Mouse (Mus musculus) mouse trophoblast stem cell (cell line): Measurements from ENCODE around the gene B3galt4.

ENCODE experiments used
- in situ Hi-C, 2 experiments: fragments of 300-500 bp; cut with MseI, MboI; formaldehyde crosslinking; loops; 2 replicates in 1 of 2; 3 replicates in 1 of 2; pipeline ENCODE4 v1.15.1; 2025

B3galt4 gene

GRCm38 (mm10) chr17:33948090-33948904 is 3.0 kb downstream of the B3galt4 start:
- in situ Hi-C loops: no loop called here

DNA sequence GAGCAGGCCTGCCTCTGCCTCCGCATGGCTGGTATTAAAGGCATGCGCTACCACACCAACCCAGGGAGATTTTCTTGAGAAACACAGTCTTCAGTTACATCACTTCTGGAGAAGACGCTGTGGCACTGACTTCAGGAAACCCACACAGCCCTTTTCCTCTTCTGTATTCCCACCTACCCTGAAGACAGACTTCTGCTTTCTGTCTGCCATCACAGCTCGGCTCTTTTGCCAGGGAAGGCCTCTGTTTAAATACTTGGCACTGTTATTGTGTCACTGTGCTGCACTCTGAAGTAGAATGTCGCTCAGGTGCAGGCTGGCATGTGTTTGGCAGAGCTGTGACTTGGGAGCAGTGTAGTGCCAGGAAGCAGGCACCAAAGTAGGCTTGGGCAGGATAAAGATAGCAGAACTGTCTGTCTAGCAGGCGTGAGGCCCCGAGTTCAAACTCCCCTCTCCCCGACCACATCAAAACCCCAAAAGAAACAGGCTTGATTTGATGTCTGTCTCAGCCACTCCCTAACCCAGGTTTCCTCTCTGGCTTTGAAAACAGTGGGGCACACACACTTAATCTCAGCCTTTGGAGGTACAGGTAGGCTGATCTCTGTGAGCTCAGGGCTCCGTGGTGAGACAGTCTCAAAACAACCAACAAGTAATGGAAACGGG is 3.7 kb downstream of the B3galt4 start:
- in situ Hi-C loops: no loop called here

- in situ Hi-C loops: no loop called here
Measured at GRCm38 (mm10) chr17:33943454-33943853, 7.8 kb downstream of the B3galt4 start.

DNA sequence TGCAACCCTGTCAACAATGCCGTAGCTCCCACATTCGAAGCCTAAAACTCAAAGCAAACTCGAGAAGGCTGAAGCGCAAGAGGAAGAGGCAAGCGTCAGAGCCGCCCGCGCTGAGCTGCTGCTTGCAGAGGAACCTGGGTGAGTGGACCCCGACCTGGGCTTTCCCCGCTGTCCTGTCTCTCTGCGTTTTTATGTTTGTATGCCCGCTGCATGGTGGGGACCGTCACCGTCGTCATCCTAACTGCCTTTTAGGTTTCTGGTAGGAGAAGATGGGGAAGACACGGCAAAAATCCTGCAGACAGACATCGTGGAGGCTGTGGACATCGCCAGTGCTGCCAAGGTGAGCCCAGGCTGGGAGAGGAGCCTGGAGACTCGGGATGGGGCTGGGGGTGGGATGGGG is 9.9 kb downstream of the B3galt4 start:
- in situ Hi-C loops: no loop called here

DNA sequence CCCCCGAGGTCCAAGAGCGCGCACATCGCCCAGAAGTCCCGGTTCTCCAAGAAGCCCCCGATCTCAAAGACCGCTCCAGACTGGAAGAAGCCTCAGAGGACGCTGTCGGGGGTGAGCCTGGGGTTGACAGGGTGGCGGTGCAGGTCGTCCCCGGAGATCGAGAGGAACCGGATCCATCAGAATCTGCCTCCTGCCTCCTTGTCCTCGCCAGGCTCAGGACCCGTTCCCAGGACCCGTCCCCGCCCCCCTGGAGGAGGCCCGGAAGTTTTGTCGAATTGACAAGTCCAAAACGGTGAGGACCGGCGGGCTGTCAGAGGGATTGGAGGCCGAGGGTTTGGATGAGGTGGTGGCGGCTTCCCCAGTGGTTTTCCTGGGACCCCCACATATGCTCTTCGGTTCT is 10.3 kb downstream of the B3galt4 start:
- in situ Hi-C loops: no loop called here

GRCm38 (mm10) chr17:33940206-33940805 is 11.0 kb downstream of the B3galt4 start, which contains the start of the genes Pfdn6 and Wdr46:
Gene Pfdn6 (minus strand): TSS chr17:33940343.
Gene Wdr46 (plus strand): TSS chr17:33940660.
- in situ Hi-C loops: no loop called here

DNA sequence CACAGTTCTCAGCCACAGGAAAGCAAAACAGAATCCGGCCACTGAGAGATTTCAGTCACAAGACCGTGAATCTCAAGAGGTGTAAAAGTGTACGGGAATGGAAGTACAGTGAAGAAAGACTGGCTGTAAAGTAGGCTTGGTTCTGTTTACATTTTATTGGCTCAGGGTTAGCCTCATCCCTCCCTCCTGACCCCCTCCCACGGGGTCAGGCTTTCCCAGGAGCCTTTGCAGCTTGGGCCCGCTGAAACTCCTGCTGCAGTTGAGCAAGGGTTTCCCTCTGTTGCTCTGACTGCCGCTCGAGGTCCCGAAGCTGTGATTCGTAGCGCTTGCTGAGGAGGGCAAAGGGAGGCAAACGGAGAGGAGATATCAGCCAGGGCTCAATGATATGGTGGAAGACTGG is 12.5 kb downstream of the B3galt4 start:
- in situ Hi-C loops: no loop called here

GRCm38 (mm10) chr17:33936993-33937392 is 14.3 kb downstream of the B3galt4 start:
- in situ Hi-C loops: no loop called here

GRCm38 (mm10) chr17:33935422-33936055 is 15.7 kb downstream of the B3galt4 start:
- in situ Hi-C loops: no loop called here

- in situ Hi-C loops: no loop called here
Measured at GRCm38 (mm10) chr17:33932970-33933369, 18.3 kb downstream of the B3galt4 start.

- in situ Hi-C loops: no loop called here
Measured at GRCm38 (mm10) chr17:33932448-33932847, 18.8 kb downstream of the B3galt4 start.

DNA sequence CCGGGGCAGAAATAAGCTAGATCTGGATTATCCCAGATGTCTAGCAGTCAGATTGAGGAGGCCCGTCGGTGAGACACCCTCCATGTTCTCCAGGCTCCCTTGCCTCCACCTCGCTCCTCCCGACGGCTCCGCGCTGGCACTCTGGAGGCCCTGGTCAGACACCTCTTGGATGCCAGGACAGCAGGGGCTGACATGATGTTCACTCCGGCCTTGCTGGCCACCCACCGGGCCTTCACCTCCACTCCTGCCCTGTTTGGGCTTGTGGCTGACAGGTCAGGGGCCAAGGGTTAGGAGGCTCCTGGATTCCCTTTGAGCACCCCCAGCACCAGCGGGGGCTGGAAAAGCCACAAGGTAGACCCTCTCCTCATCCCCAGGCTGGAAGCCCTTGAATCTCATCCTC is 19.3 kb downstream of the B3galt4 start:
- in situ Hi-C loops: no loop called here

GRCm38 (mm10) chr17:33931159-33931866 is 20.0 kb downstream of the B3galt4 start:
- in situ Hi-C loops: no loop called here

GRCm38 (mm10) chr17:33930280-33931158 is 20.8 kb downstream of the B3galt4 start:
- in situ Hi-C loops: no loop called here

DNA sequence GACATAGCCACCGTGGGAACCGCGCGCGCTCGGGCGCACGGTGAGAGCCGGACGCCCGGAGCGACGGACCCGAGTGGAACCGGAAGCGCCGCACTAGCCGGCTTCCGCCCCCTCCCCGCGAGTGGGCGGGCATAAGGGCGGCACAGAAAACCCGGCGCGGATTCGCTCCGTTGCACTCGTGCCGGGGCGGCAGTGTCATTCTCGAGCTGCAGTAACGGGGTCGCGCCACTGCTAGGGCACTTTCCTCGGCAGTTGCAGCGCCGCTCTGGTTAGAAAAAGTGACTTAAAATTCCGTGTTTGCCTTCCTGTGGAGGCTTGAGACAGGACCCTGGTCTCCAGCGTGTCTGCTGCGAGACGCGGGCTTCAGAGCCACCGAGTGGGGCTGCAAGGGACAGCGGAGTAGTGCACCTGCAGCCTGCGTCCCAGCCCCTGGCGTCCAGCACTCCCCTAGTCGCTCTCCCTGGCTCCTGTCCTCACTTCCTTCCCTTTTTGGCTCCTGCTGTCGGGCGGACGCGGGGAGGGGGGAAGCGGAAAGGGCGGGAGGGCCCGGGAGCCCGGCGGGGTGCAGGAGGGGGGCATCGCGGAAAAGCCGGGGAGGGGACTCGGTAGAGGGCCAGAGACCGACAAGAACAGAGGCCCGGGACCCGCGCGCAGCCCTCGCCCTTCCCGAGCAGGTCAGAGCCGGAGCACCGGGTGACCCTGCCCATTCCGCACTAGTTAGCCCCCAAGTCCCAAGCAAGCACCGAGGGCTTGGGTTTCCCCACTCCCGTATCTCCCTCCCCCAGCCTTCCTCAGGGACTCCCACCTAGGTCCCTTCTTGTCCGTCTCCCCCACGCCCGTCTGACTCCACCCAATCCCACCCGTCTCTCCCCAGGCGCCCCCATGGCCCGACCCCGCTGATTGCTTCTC is 21.7 kb downstream of the B3galt4 start, which contains the start of gene Rgl2:
TSS of gene Rgl2 (plus strand) at position 173 of the 909 bp plus-strand sequence.
- in situ Hi-C loops: no loop called here

DNA sequence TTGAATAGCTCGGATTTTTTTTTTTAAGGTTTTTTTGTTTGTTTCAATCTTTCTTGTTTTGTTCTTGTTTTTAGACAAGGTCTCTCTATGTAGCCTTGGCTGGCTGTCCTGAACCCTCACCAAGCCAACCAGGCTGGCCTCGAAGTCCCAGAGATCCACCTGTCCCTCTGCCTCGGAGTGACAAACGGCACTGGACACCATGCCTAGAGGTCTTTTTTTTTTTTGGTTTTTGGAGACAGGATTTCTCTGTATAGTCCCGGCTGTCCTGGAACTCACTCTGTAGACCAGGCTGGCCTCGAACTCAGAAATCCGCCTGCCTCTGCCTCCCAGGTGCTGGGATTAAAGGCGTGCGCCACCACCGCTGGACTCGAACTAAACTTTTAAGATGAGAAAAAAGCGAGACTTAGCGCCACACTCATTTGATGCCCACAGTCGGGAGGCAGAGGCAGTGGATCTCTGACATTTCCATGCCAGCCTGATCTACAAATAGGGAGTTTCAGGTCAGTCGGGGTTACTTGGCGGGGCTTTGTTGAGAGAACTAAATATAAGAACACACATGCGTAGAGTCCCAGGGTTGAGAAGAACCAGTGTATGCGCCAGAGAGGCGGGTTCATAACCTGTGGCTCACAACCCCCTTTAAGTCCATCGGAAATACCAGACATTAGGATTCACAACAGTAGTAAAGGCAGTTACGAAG is 22.9 kb downstream of the B3galt4 start:
- in situ Hi-C loops: no loop called here

- in situ Hi-C loops: no loop called here
Measured at GRCm38 (mm10) chr17:33926207-33926932, 24.9 kb downstream of the B3galt4 start.
